Mouse (Mus musculus) cerebellum, adult (tissue): ENCODE data around the gene Olfr773.
"Not testable (repeated sequence)": the region's sequence is repeated elsewhere in the genome, so short reads cannot be mapped to it uniquely, and the experiment has no call there.

Experiments
- ATAC-seq: cut with Nextera tagmentation; 2 replicates; pipeline ENCODE4 v1.9.2; 2017; ENCODE audit warnings: mild to moderate bottlenecking, moderate library complexity, mixed read lengths; ENCODE audit not compliant: insufficient number of reproducible peaks, low FRiP score, low TSS enrichment

Olfr773 gene

DNA sequence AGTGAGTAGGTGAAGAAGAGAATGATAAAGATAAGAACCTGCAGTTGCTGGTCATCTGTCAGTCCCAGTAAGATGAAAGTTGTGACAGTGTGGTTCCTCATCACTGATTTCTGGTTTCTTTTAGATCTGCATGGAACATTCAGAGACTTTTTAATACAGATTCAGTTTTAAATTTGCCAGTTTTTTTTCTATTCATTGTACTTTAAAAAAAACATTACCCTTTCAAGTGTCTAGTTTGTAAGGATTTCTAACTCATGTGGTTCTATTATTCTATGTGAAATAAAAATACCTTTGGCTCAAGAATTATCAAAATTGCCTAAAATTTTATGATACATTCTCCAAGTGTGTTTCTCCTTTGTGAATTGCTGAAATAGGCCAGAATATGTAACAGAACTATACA, at the start of gene Olfr773:
Olfr773 (minus strand) TSS at position 101 of the 400 bp plus-strand sequence.
- ATAC-seq: not testable (repeated sequence)

DNA sequence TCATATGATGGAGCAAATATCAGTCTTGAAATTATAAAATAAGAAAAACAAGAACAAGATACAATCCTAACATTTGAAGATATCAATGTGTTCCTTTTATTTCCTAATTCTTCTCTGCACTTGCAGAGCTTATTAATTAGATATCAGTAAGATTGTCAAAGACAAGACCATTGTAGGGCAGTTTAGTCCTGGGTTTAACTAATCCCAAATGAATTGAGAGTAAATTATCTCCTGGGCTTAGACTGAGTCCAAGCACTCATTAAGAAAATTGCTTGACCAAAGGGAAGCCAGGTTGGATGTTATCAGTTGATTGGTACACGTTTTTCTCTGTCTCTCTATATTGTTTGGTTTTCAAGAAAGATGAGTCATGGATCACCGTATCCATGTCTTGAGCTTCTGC, 48.7 kb upstream of the Olfr773 start, which contains the start of gene Olfr774:
Olfr774 (plus strand) TSS at position 301 of the 400 bp plus-strand sequence.
- ATAC-seq: no peak

DNA sequence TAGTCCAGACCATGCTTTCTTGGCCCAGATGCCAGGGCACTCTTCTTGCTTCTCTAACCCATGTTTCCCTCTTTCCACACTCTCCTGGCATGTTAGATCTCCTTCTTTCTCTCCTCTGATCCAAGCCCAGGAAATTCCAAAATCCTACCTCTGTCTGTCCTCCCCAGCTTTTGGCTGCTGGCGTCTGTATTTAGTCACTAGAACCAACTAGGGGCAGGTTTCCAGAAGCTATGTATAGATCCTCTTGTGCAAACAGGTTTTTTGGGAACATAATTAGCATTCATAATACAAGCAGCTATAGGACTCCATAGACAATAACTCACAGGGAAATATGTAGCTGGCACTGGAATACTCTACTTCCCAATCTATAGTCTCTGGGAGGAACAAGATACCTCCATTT, 43.5 kb upstream of the Olfr773 start:
- ATAC-seq: no peak

DNA sequence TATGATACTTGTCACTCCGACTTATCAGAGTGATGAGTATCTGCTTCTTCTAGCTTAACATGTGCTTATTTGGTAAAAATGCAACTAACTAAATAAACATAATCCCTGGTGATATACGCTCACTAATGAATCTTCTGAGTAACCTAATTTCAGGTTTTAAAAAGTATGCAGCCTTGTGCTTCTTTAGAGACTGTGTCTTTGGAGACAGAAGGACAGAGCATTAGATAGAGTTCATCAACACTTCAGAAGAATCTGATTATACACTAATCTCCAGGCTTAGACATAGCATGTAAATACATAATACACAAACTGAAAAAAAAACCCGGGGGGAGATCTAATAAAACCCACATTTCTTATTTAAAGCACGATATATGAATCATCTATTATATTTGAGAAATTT, 9.4 kb downstream of the Olfr773 start, which contains the start of gene Olfr772:
Olfr772 (minus strand) TSS at position 101 of the 400 bp plus-strand sequence.
- ATAC-seq: not testable (repeated sequence)

DNA sequence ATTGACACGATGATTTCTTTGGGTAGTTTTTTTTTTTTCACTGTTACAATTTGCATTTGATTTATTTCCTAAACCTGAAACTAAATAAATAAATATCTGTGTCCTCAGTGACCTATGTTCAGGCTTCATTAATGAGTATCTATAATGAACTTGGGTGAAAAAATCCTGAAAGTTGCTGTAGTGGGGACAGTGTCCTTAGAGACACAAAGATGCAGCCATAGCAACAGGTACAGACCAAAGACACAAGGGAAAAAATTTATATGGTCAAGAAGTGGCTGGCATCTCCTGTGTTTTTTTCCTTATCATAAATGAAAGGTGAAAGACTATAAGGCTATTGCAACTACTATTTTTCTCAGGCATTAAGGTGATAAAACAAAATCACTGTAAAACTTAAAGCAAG, 22.6 kb downstream of the Olfr773 start, which contains the start of gene Olfr771:
Olfr771 (minus strand) TSS at position 101 of the 400 bp plus-strand sequence.
- ATAC-seq: no peak

DNA sequence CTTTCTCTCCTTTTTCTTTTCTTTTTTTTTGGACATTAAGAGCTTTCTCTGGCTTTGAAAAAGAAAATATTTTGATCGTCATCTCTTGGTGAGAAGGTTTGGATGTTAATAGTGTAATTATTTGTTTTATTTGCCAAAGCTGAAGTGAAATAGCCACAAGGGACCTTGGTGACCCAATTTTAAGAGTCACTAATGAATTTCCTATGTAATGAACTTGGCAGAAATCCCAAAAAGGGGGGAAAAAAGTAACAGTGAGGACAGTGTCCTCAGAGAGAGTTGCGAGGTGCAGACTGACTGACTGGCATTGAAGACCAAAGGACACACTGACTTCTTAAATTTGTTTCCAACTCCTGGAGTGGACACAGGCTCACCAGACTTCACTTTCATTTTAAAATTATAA, 48.3 kb downstream of the Olfr773 start, which contains the start of gene Olfr770:
Olfr770 (minus strand) TSS at position 101 of the 400 bp plus-strand sequence.
- ATAC-seq: no peak
